Mouse (Mus musculus): ENCODE measurements around the gene Msi1. TPM values are rescaled to one million over a fixed set of nuclear protein-coding genes. Genes with fewer than 3 reads are reported as not detected.

Gene Msi1
- polyA plus RNA-seq, 1 experiment from 2014 or later, result 2.0 TPM

DNA sequence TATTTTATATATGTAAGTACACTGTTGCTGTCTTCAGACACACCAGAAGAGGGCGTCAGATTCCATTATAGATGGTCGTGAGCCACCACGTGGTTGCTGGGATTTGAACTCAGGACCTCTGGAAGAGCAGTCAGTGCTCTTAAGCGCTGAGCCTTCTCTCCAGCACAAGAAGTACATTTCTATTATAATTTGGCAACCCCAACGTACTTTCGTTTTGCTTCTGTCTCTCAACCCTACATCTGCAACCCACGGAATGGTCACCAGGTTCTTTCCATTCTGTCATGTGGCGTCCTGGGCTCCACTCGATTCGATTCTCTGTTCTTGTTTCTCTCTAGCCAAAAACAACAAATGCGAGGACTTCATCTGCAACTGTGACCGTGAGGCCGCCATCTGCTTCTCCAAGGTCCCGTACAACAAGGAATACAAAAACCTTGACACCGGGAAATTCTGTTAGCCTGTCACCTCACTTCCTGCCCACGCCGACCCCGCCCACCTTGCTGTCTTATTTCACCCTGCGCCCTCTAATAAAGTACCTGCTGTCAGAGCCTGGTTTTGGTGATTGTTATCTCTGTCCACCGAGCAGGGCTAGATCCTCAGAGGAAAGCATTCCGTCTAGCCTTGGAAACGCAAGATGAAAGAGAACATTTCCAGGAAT lies 44.9 kb downstream of the Msi1 start:
- peak overlapping the region; percentile 18; the same call in 1 of the 2 replicates for H3K4me3 ChIP-seq
- H3K27me3 ChIP-seq, result no peaks in the 10 kb centered on the region
- ATAC-seq (replicated peaks; ENCODE audit: insufficient number of reproducible peaks, insufficient read depth, low FRiP score, low read depth), result no peak
- H3K9me3 ChIP-seq (replicated peaks), result no peaks in the 10 kb centered on the region
- 57% methylated on average over 22 of the region's 22 CpGs for WGBS
- peaks cover 18% of the 10 kb centered on the region for H3K4me1 ChIP-seq (replicated peaks)
- peak overlapping the region; percentile 21 for H3K4me2 ChIP-seq
- H3K27ac ChIP-seq, result no peak overlapping the region
- no peak overlapping the region for H3K9ac ChIP-seq
- no peaks in the 10 kb centered on the region for H3K36me3 ChIP-seq

GRCm38 (mm10) chr5:115475337-115476106 lies 46.1 kb downstream of the Msi1 start:
- ATAC-seq (replicated peaks; ENCODE audit: insufficient number of reproducible peaks, insufficient read depth, low FRiP score, low read depth), result peak; percentile 62; the same call in 1 of the 2 replicates
- Histone ChIP-seq H3K4me1 (replicated peaks) (peaks cover 18% of the 10 kb centered on the region), H3K4me3 (peak overlapping the region; percentile 41), H3K9ac (peak overlapping the region; percentile 51), H3K27me3 (no peaks in the 10 kb centered on the region), H3K4me2 (peak overlapping the region; percentile 62), H3K9me3 (replicated peaks) (no peaks in the 10 kb centered on the region), H3K27ac (peak overlapping the region; percentile 20; the same call in 1 of the 2 replicates), H3K36me3 (no peaks in the 10 kb centered on the region)
- WGBS, result 14% methylated on average over 22 of the region's 22 CpGs

DNA sequence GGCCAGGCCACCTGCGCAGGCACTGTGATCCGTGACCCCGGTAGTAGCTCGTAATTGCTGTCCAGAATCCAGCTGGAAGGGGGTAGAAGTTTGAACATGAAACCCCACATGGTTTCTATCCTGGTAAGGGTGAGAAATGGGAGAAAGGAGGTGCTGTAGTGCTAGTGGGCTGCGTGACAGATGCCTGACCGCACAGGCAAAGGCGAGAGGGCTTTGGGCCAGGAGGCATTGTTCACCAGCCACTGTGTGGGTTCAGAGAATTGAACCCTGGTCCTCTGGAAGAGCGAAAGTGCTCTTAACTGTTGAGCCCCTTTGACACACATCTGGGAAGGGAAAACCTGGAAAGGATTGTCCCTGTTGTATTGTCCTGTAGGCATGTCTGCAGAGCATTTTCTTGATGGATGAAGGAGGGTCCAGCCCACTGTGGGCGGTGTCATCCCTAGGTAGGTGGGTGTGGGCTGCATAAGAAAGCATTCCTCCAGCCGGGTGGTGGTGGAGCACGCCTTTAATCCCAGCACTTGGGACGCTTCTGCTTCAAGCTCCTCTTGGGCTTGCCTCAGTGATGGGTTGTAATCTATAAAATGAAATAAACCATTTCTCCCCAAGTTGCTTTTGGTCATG lies 46.8 kb downstream of the Msi1 start:
- Histone ChIP-seq H3K36me3 (no peaks in the 10 kb centered on the region), H3K4me1 (replicated peaks) (peaks cover 13% of the 10 kb centered on the region), H3K4me2 (peak overlapping the region; percentile 62), H3K9ac (no peak overlapping the region), H3K27ac (peak overlapping the region; percentile 20; the same call in 1 of the 2 replicates), H3K27me3 (no peaks in the 10 kb centered on the region), H3K4me3 (peak overlapping the region; percentile 41), H3K9me3 (replicated peaks) (no peaks in the 10 kb centered on the region)
- WGBS, result 38% methylated on average over 12 of the region's 12 CpGs
- ATAC-seq (replicated peaks; ENCODE audit: insufficient number of reproducible peaks, insufficient read depth, low FRiP score, low read depth), result peak; percentile 24; the same call in 1 of the 2 replicates

- H3K9ac ChIP-seq, result no peak overlapping the region
- no peaks in the 10 kb centered on the region for H3K27me3 ChIP-seq
- no peak overlapping the region for H3K4me3 ChIP-seq
- ATAC-seq (replicated peaks; ENCODE audit: insufficient number of reproducible peaks, insufficient read depth, low FRiP score, low read depth), result no peak
- no peaks in the 10 kb centered on the region for H3K9me3 ChIP-seq (replicated peaks)
- H3K27ac ChIP-seq, result no peak overlapping the region
- H3K36me3 ChIP-seq, result no peaks in the 10 kb centered on the region
- 64% methylated on average over 15 of the region's 15 CpGs for WGBS
- peaks cover 23% of the 10 kb centered on the region for H3K4me1 ChIP-seq (replicated peaks)
- H3K4me2 ChIP-seq, result no peak overlapping the region
Measured at GRCm38 (mm10) chr5:115479561-115479960, 50.2 kb downstream of the Msi1 start.

GRCm38 (mm10) chr5:115480101-115480500 lies 50.7 kb downstream of the Msi1 start:
- Histone ChIP-seq H3K4me1 (replicated peaks) (peaks cover 27% of the 10 kb centered on the region), H3K9me3 (replicated peaks) (no peaks in the 10 kb centered on the region), H3K36me3 (no peaks in the 10 kb centered on the region), H3K4me3 (peak overlapping the region; percentile 25), H3K9ac (no peak overlapping the region; the same call in 1 of the 2 replicates), H3K27me3 (no peaks in the 10 kb centered on the region), H3K27ac (no peak overlapping the region), H3K4me2 (peak overlapping the region; percentile 50)
- ATAC-seq (replicated peaks; ENCODE audit: insufficient number of reproducible peaks, insufficient read depth, low FRiP score, low read depth), result no peak
- 33% methylated on average over 27 of the region's 27 CpGs for WGBS

DNA sequence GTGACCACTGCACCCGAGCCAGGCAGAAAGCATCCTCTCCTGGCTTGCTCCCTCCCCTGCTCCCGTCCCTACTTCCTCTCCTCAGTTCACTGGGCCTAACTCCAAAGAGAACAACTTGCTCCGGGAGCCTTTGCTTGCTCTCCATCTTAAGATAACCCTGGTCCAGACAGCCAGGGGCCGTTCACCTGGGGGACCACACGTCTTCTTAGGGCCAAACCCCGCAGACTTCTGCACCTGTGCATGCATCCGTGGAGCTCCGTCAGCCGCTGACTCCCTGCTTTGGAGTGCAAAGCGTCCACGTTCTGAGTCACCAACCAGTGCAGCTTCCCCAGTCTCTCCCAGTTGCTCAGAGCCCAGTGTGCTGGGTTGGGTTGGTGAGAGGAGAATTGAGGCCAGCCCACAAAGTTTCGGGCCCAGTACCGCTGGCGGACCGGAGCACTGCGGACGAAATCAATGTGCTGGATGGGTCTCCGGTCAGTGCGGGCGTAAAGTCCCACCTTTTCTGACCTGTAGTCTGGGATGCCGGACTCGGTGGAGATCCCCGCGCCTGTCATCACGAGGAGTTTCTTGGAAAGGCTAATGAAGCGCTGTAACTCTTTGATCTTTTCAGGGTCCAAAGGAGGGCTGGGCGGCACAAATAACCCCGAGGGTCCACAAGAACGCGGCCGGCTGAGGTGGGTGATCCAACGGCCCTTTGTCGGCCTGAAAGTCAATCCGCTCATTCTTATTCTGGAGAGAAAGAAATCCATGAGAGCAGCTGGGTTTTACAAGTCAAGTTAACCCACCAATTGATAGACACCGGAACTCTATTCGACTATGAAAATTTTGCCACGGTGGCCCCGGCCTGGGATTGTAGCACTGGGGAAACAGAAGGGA lies 53.2 kb downstream of the Msi1 start:
- H3K4me1 ChIP-seq (replicated peaks), result peaks cover 17% of the 10 kb centered on the region
- no peaks in the 10 kb centered on the region for H3K9me3 ChIP-seq (replicated peaks)
- no peak for ATAC-seq (replicated peaks; ENCODE audit: insufficient number of reproducible peaks, insufficient read depth, low FRiP score, low read depth)
- no peak overlapping the region for H3K27ac ChIP-seq
- H3K4me3 ChIP-seq, result no peak overlapping the region
- H3K9ac ChIP-seq, result no peak overlapping the region
- H3K27me3 ChIP-seq, result no peaks in the 10 kb centered on the region
- H3K4me2 ChIP-seq, result peak overlapping the region; percentile 13; the same call in 1 of the 2 replicates
- 54% methylated on average over 38 of the region's 38 CpGs for WGBS
- no peaks in the 10 kb centered on the region for H3K36me3 ChIP-seq

DNA sequence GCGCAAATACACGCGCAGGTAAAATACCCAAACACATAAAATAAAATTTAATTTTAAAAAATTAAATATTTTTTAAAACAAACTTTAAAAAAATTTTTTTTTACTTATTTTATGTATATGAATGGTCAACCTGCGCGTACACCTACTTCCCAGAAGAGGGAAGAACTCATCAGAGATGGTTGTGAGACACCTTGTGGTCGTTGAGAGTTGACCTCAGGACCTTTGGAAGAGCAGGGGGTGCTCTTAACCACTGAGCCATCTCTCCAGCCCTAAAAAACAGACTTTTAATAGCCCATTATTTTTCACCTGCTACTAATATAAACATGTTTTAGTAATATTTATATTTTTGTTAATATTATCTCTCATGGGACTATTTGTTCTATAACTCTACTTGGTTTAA lies 54.0 kb downstream of the Msi1 start:
- 50% methylated on average over 6 of the region's 6 CpGs for WGBS
- no peak overlapping the region for H3K4me2 ChIP-seq
- H3K4me1 ChIP-seq (replicated peaks), result peaks cover 18% of the 10 kb centered on the region
- no peak for ATAC-seq (replicated peaks; ENCODE audit: insufficient number of reproducible peaks, insufficient read depth, low FRiP score, low read depth)
- H3K9me3 ChIP-seq (replicated peaks), result no peaks in the 10 kb centered on the region
- no peaks in the 10 kb centered on the region for H3K27me3 ChIP-seq
- no peak overlapping the region for H3K9ac ChIP-seq
- no peak overlapping the region for H3K27ac ChIP-seq
- H3K4me3 ChIP-seq, result no peak overlapping the region
- no peaks in the 10 kb centered on the region for H3K36me3 ChIP-seq

- Histone ChIP-seq H3K27ac (peak within 1 kb of the TSS; percentile 77), H3K4me1 (replicated peaks) (peaks cover 23% of the 10 kb centered on the region), H3K4me2 (peak within 1 kb of the TSS; percentile 73), H3K9me3 (replicated peaks) (no peaks in the 10 kb centered on the region), H3K9ac (peak within 1 kb of the TSS; percentile 70), H3K27me3 (no peaks in the 10 kb centered on the region), H3K36me3 (no peaks in the 10 kb centered on the region), H3K4me3 (peak within 1 kb of the TSS; percentile 56)
- peak; percentile 85 for ATAC-seq (replicated peaks; ENCODE audit: insufficient number of reproducible peaks, insufficient read depth, low FRiP score, low read depth)
- 6% methylated on average over 30 of the region's 30 CpGs for WGBS
Measured at GRCm38 (mm10) chr5:115483947-115484920, 54.8 kb downstream of the Msi1 start, which contains the start of gene Sirt4. Gene Sirt4 (minus strand): TSS chr5:115484725.

- Histone ChIP-seq H3K9me3 (replicated peaks) (no peaks in the 10 kb centered on the region), H3K4me1 (replicated peaks) (peaks cover 23% of the 10 kb centered on the region), H3K4me2 (peak overlapping the region; percentile 73), H3K36me3 (no peaks in the 10 kb centered on the region), H3K9ac (peak overlapping the region; percentile 70), H3K27ac (no peak overlapping the region; the same call in 1 of the 2 replicates), H3K27me3 (no peaks in the 10 kb centered on the region), H3K4me3 (peak overlapping the region; percentile 56)
- WGBS, result 67% methylated on average over 5 of the region's 5 CpGs
- ATAC-seq (replicated peaks; ENCODE audit: insufficient number of reproducible peaks, insufficient read depth, low FRiP score, low read depth), result no peak
Measured at GRCm38 (mm10) chr5:115484996-115485395, 55.6 kb downstream of the Msi1 start.

Measured in heart, embryonic 15.5 days (tissue).